Mouse (Mus musculus) left cerebral cortex, postnatal 36 days (tissue): ENCODE data around the gene Nceh1. TPM values are rescaled to one million over a fixed set of nuclear protein-coding genes. Genes with fewer than 3 reads are reported as not detected.

Experiments
- DNase-seq, 2 experiments: peaks; one replicate each; pipeline ENCODE4 v3.0.0; 2021 to 2022; ENCODE audit warnings: low spot score in 2 of 2, mixed read lengths in 1 of 2
- intact Hi-C: fragments of 180-260 bp; cut with DNase I; formaldehyde crosslinking; loops from one replicate; pipeline ENCODE4 v1.15.1; 2025
- total RNA-seq, 2 experiments: library from RNA; stranded (reverse); gene quantifications; 2 replicates each; pipeline ENCODE4 v1.2.3; 2021

Nceh1 gene
- total RNA-seq, 2 experiments from 2014 or later: 111 to 126 TPM

GRCm38 (mm10) chr3:27222052-27222451, 39.3 kb downstream of the Nceh1 start:
- intact Hi-C loops: no loop called here
- no peak for DNase-seq

- intact Hi-C loops: no loop called here
These were observed 39.7 kb downstream of the Nceh1 start for GRCm38 (mm10) chr3:27222488-27222887.

GRCm38 (mm10) chr3:27227629-27228453, 45.1 kb downstream of the Nceh1 start:
- DNase-seq: no peak
- intact Hi-C loops: no loop called here

More at GRCm38 (mm10) chr3:27222488-27222887, 39.7 kb downstream of the Nceh1 start:
- no peak for DNase-seq

- intact Hi-C loops: no loop called here
- DNase-seq: no peak
These were observed 46.0 kb downstream of the Nceh1 start for GRCm38 (mm10) chr3:27228530-27229309.

GRCm38 (mm10) chr3:27233361-27233760, 50.6 kb downstream of the Nceh1 start:
- DNase-seq: no peak
- intact Hi-C loops: no loop called here

GRCm38 (mm10) chr3:27233841-27234240, 51.1 kb downstream of the Nceh1 start:
- intact Hi-C loops: no loop called here
- DNase-seq: no peak

GRCm38 (mm10) chr3:27234976-27235375, 52.2 kb downstream of the Nceh1 start:
- DNase-seq: no peak
- intact Hi-C loops: no loop called here

- intact Hi-C loops: loop anchor here (1.0 kb wide), 1 partner anchor 54 kb away; no protein-coding TSS in a partner anchor
These were observed 54.5 kb downstream of the Nceh1 start for GRCm38 (mm10) chr3:27237226-27237625.

GRCm38 (mm10) chr3:27238563-27238962, 55.8 kb downstream of the Nceh1 start:
- DNase-seq: no peak
- intact Hi-C loops: no loop called here

More at GRCm38 (mm10) chr3:27237226-27237625, 54.5 kb downstream of the Nceh1 start:
- no peak for DNase-seq

GRCm38 (mm10) chr3:27239568-27239967, 56.8 kb downstream of the Nceh1 start:
- no peak for DNase-seq
- intact Hi-C loops: no loop called here

GRCm38 (mm10) chr3:27241864-27242263, 59.1 kb downstream of the Nceh1 start:
- no peak for DNase-seq
- intact Hi-C loops: no loop called here

- intact Hi-C loops: no loop called here
These were observed 63.4 kb downstream of the Nceh1 start for GRCm38 (mm10) chr3:27246166-27246565.

GRCm38 (mm10) chr3:27247785-27248184, 65.0 kb downstream of the Nceh1 start:
- DNase-seq: no peak
- intact Hi-C loops: no loop called here

More at GRCm38 (mm10) chr3:27246166-27246565, 63.4 kb downstream of the Nceh1 start:
- no peak for DNase-seq

GRCm38 (mm10) chr3:27249030-27249429, 66.3 kb downstream of the Nceh1 start:
- DNase-seq: no peak
- intact Hi-C loops: no loop called here

- intact Hi-C loops: loop anchor here (5.0 kb wide), 1 partner anchor 211 kb away; no protein-coding TSS in a partner anchor
- DNase-seq: no peak
These were observed 68.2 kb downstream of the Nceh1 start for GRCm38 (mm10) chr3:27250936-27251335.

GRCm38 (mm10) chr3:27258461-27258860, 75.7 kb downstream of the Nceh1 start:
- no peak for DNase-seq
- intact Hi-C loops: no loop called here

GRCm38 (mm10) chr3:27260393-27260792, 77.6 kb downstream of the Nceh1 start:
- DNase-seq: no peak
- intact Hi-C loops: no loop called here

- intact Hi-C loops: no loop called here
These were observed 84.6 kb downstream of the Nceh1 start for GRCm38 (mm10) chr3:27267327-27267726.

GRCm38 (mm10) chr3:27267887-27268286, 85.1 kb downstream of the Nceh1 start:
- intact Hi-C loops: no loop called here
- no peak for DNase-seq

More at GRCm38 (mm10) chr3:27267327-27267726, 84.6 kb downstream of the Nceh1 start:
- DNase-seq: no peak

GRCm38 (mm10) chr3:27269151-27269550, 86.4 kb downstream of the Nceh1 start:
- intact Hi-C loops: no loop called here
- DNase-seq: no peak
